ENCODE assay signal across 8 mouse cellular contexts in genomic region chr13:108347016-108347415, GRCm38 (mm10). TPM values are rescaled to one million over a fixed set of nuclear protein-coding genes. Genes with fewer than 3 reads are reported as not detected.
DNase-seq lines count a peak whose midpoint lies in the region; ATAC-seq and TF ChIP-seq lines count a peak whose summit lies in the region.
"Had no signal": no experiment of that assay in that cellular context is flagged by ENCODE, and none has a peak within 500 bp of the region (broad histone marks: within the 10 kb centered on the region; RNA-seq: fewer than 3 reads in every experiment).

No protein-coding gene starts in this region.

- H3K27ac ChIP-seq in left cerebral cortex, adult 2 months: no peak overlapping the region
- H3K27ac ChIP-seq in cortical plate, adult 2 months (ENCODE audit: insufficient read depth, low read length): no peak overlapping the region
- no peak overlapping the region for H3K27ac ChIP-seq in hindbrain, embryonic 14.5 days
- H3K27ac ChIP-seq in liver, embryonic 14.5 days: no peak overlapping the region

- H3K4me1 ChIP-seq in cortical plate, adult 2 months (ENCODE audit: control insufficient read depth, insufficient read depth, low read length): no peaks in the 10 kb centered on the region
- H3K4me1 ChIP-seq in hindbrain, embryonic 14.5 days (replicated peaks; ENCODE audit: control insufficient read depth, insufficient read depth, low read length): no peaks in the 10 kb centered on the region
- H3K4me1 ChIP-seq in liver, embryonic 14.5 days (replicated peaks; ENCODE audit: control insufficient read depth in 2 of 2, insufficient read depth in 2 of 2, low read length in 1 of 2): no peaks in the 10 kb centered on the region

- intact Hi-C loops in left cerebral cortex, adult 2 months (cut with DNase I): loop anchor here (1.0 kb wide), 1 partner anchor 863 kb away; no protein-coding TSS in a partner anchor

- CTCF ChIA-PET in Patski (lab: Charles Lee): interaction anchor here (1.0 to 2.0 kb wide), 6 partner anchors 8 to 870 kb away, joined by 3 to 16 read pairs (median 4); no protein-coding TSS in a partner anchor

- no peak for TF ChIP-seq EP300 in liver, embryonic 14.5 days (IDR thresholded peaks at IDR 0.05; ENCODE audit: low read depth)

- TF ChIP-seq CTCF in left cerebral cortex, adult 2 months (IDR thresholded peaks at IDR 0.05): peak; percentile 73
- TF ChIP-seq CTCF in Patski (IDR thresholded peaks at IDR 0.05): peak; percentile 66
- TF ChIP-seq CTCF in cortical plate, adult 2 months (IDR thresholded peaks at IDR 0.05; ENCODE audit: extremely low read depth, insufficient read depth, low read length): peak; percentile 59
- TF ChIP-seq CTCF in liver, embryonic 14.5 days (IDR thresholded peaks at IDR 0.05; ENCODE audit: low read depth): peak; percentile 47; the same call in 1 of the 2 replicates

- in situ Hi-C loops in Patski (cut with MboI; ENCODE audit: low pct_unique_long_range_greater_than_20kb): loop anchor here (5.0 to 25.0 kb wide), 2 partner anchors 860 to 1190 kb away; no protein-coding TSS in a partner anchor

- peak; percentile 79 for ATAC-seq in Patski
- peak; percentile 65; the same call in 1 of the 2 replicates for ATAC-seq in hindbrain, embryonic 14.5 days (ENCODE audit: low FRiP score)
- no peak for ATAC-seq in liver, embryonic 14.5 days (ENCODE audit: insufficient read depth)

- POLR2A ChIA-PET in Patski (lab: Charles Lee): no interaction called here

- H3K9me3 ChIP-seq in hindbrain, embryonic 14.5 days (ENCODE audit: control insufficient read depth, low read length): no peaks in the 10 kb centered on the region
- no peaks in the 10 kb centered on the region for H3K9me3 ChIP-seq in liver, embryonic 14.5 days (ENCODE audit: control insufficient read depth, low read length)

- H3K4me3 ChIP-seq in left cerebral cortex, adult 2 months: no peak overlapping the region
- no peak overlapping the region for H3K4me3 ChIP-seq in cortical plate, adult 2 months (ENCODE audit: insufficient read depth, low read length)
- H3K4me3 ChIP-seq in hindbrain, embryonic 14.5 days (replicated peaks; ENCODE audit: low read length): no peak overlapping the region
- no peak overlapping the region for H3K4me3 ChIP-seq in liver, embryonic 14.5 days (ENCODE audit: insufficient read depth in 1 of 2, low read depth in 2 of 2, low read length in 2 of 2)
- H3K4me3 ChIP-seq: myocyte had no signal

- 56% methylated on average over 4 of the region's 4 CpGs for WGBS in hindbrain, embryonic 14.5 days
- 50% methylated on average over 4 of the region's 4 CpGs for WGBS in liver, embryonic 14.5 days (ENCODE audit: insufficient replicate concordance)

- no peaks in the 10 kb centered on the region for H3K36me3 ChIP-seq in hindbrain, embryonic 14.5 days (replicated peaks; ENCODE audit: control insufficient read depth, insufficient read depth)
- no peaks in the 10 kb centered on the region for H3K36me3 ChIP-seq in liver, embryonic 14.5 days (replicated peaks; ENCODE audit: control insufficient read depth, insufficient read depth, low read depth)

- no peak overlapping the region for H3K4me2 ChIP-seq in hindbrain, embryonic 14.5 days (replicated peaks)
- no peak overlapping the region for H3K4me2 ChIP-seq in liver, embryonic 14.5 days (ENCODE audit: low read depth)

- peak in 1 of 2 experiments; percentile 57 for DNase-seq in left cerebral cortex, adult 2 months (ENCODE audit: extremely low spot score in 1 of 2, low spot score in 2 of 2)
- DNase-seq in left cerebral cortex, adult 11 months (ENCODE audit: low spot score): no peak
- DNase-seq in Patski (ENCODE audit: low read depth, low spot score): no peak
- DNase-seq in hindbrain, embryonic 14.5 days (ENCODE audit: low spot score): peak; percentile 88
- peak in 2 of 3 experiments; percentile 5 to 14 for DNase-seq in liver, embryonic 14.5 days (ENCODE audit: low read depth in 3 of 3, low spot score in 3 of 3)
- DNase-seq in retina, postnatal 1 day: peak; percentile 68

- TF ChIP-seq POLR2A in cortical plate, adult 2 months (IDR thresholded peaks at IDR 0.05; ENCODE audit: extremely low read depth, insufficient read depth, low read length): no peak

- no peak overlapping the region for H3K9ac ChIP-seq in hindbrain, embryonic 14.5 days
- H3K9ac ChIP-seq in liver, embryonic 14.5 days (replicated peaks): no peak overlapping the region

- no peaks in the 10 kb centered on the region for H3K27me3 ChIP-seq in Patski
- H3K27me3 ChIP-seq in hindbrain, embryonic 14.5 days (ENCODE audit: control insufficient read depth, insufficient read depth, low read length): no peaks in the 10 kb centered on the region
- H3K27me3 ChIP-seq in liver, embryonic 14.5 days (ENCODE audit: control insufficient read depth, insufficient read depth, low read length): no peaks in the 10 kb centered on the region

RNA-seq across cellular contexts. Expression of gene Depdc1b, which starts 30.9 kb away (rescaled TPM):
- total RNA-seq in left cerebral cortex, adult 2 months (2021): under 1 TPM; 0.48 to 0.89 TPM
- 12.2 TPM for polyA plus RNA-seq in Patski (2021)
- polyA plus RNA-seq in cortical plate, adult 2 months (2012; rRNA removed): 0.45 and 0.77 TPM in 2 replicates
- polyA plus RNA-seq in hindbrain, embryonic 14.5 days (2014; fragmentation: Nextera tagmentation; extraction: Ambion mirVana): 2.2 and 2.6 TPM in 2 replicates
- polyA plus RNA-seq in liver, embryonic 14.5 days (2012; rRNA removed): 7.5 and 11.0 TPM in 2 replicates
- polyA plus RNA-seq in liver, embryonic 14.5 days (2014; fragmentation: Nextera tagmentation; extraction: Ambion mirVana): 9.5 and 11.1 TPM in 2 replicates

Comparison
In these comparisons a context has a peak if more than half of its experiments do, and no peak if none do; other contexts are left out.
1. DNase-seq: peak in hindbrain, embryonic 14.5 days (single experiment), liver, embryonic 14.5 days (2 of 3) and retina, postnatal 1 day (single experiment); none in left cerebral cortex, adult 11 months (single experiment) and Patski (single experiment).
2. Peak in every context shown above with its lines, with median percentiles within 50 percentile points of each other: CTCF ChIP-seq.